Mouse (Mus musculus) cortical plate, adult 2 months (tissue): Measurements from ENCODE around the gene Olfr237-ps1.

ENCODE experiments used
- CTCF ChIP-seq: fragments of 200-500 bp; IDR thresholded peaks from 2 replicates; pipeline ENCODE4 v1.5.1; 2011; ENCODE audit warnings: mild to moderate bottlenecking, control low read depth, low read length; ENCODE audit not compliant: insufficient read depth; ENCODE audit errors: extremely low read depth
- POLR2A ChIP-seq: fragments of 200-500 bp; IDR thresholded peaks from 2 replicates; pipeline ENCODE4 v1.6.1; 2011; ENCODE audit warnings: mild to moderate bottlenecking, low read length, control low read depth; ENCODE audit not compliant: insufficient read depth; ENCODE audit errors: extremely low read depth

GRCm38 (mm10) chr6:43171840-43172239, 25.5 kb downstream of the Olfr237-ps1 start, which contains the start of gene Olfr13:
- TF ChIP-seq CTCF (no peak), POLR2A (no peak)
